Mouse (Mus musculus): ENCODE data around the gene Hoxd9. TPM values are rescaled to one million over a fixed set of nuclear protein-coding genes. Genes with fewer than 3 reads are reported as not detected.

The Hoxd9 gene
- polyA plus RNA-seq, 1 experiment from 2014 or later, result 24.1 TPM

GRCm38 (mm10) chr2:74702820-74703219 is 5.3 kb downstream of the Hoxd9 start:
- Histone ChIP-seq H3K4me3 (ENCODE audit: low read depth, low read length) (no peak overlapping the region), H3K4me1 (ENCODE audit: control insufficient read depth, insufficient read depth, low read length) (peaks cover 24% of the 10 kb centered on the region)

GRCm38 (mm10) chr2:74703317-74703716 is 5.8 kb downstream of the Hoxd9 start:
- H3K9ac ChIP-seq (ENCODE audit: low read length), result no peak overlapping the region
- H3K4me2 ChIP-seq (ENCODE audit: low read depth, severe bottlenecking), result peak overlapping the region; percentile 92; the same call in 1 of the 2 replicates
- H3K27ac ChIP-seq (replicated peaks; ENCODE audit: low read depth, low read length), result no peak overlapping the region
- H3K36me3 ChIP-seq (ENCODE audit: control insufficient read depth, insufficient read depth, low read length), result no peaks in the 10 kb centered on the region
- H3K9me3 ChIP-seq (ENCODE audit: control insufficient read depth, low read length), result no peaks in the 10 kb centered on the region
- peaks cover 27% of the 10 kb centered on the region for H3K4me1 ChIP-seq (ENCODE audit: control insufficient read depth, insufficient read depth, low read length)
- no peak for ATAC-seq (ENCODE audit: insufficient number of reproducible peaks, low FRiP score, low TSS enrichment, low read depth)
- DNase-seq (ENCODE audit: low spot score), result peak; percentile 49
- H3K4me3 ChIP-seq (ENCODE audit: low read depth, low read length), result no peak overlapping the region; the same call in 1 of the 2 replicates
- H3K27me3 ChIP-seq (ENCODE audit: control insufficient read depth, insufficient read depth, low read length), result no peaks in the 10 kb centered on the region
- WGBS, result 3% methylated on average over 10 of the region's 10 CpGs

More at GRCm38 (mm10) chr2:74702820-74703219, 5.3 kb downstream of the Hoxd9 start:
- H3K9me3 ChIP-seq (ENCODE audit: control insufficient read depth, low read length), result no peaks in the 10 kb centered on the region
- no peak overlapping the region for H3K9ac ChIP-seq (ENCODE audit: low read length)
- H3K27ac ChIP-seq (replicated peaks; ENCODE audit: low read depth, low read length), result no peak overlapping the region
- no peak overlapping the region for H3K4me2 ChIP-seq (ENCODE audit: low read depth, severe bottlenecking)
- 11% methylated on average over 6 of the region's 6 CpGs for WGBS
- ATAC-seq (ENCODE audit: insufficient number of reproducible peaks, low FRiP score, low TSS enrichment, low read depth) (no peak), DNase-seq (ENCODE audit: low spot score) (no peak)
- H3K27me3 ChIP-seq (ENCODE audit: control insufficient read depth, insufficient read depth, low read length), result no peaks in the 10 kb centered on the region
- no peaks in the 10 kb centered on the region for H3K36me3 ChIP-seq (ENCODE audit: control insufficient read depth, insufficient read depth, low read length)

GRCm38 (mm10) chr2:74703720-74704392 is 6.3 kb downstream of the Hoxd9 start:
- 1% methylated on average over 26 of the region's 26 CpGs for WGBS
- ATAC-seq (ENCODE audit: insufficient number of reproducible peaks, low FRiP score, low TSS enrichment, low read depth), result no peak
- H3K4me3 ChIP-seq (ENCODE audit: low read depth, low read length), result peak overlapping the region; percentile 55
- H3K9ac ChIP-seq (ENCODE audit: low read length), result peak overlapping the region; percentile 96
- peak; percentile 66 for DNase-seq (ENCODE audit: low spot score)
- H3K4me1 ChIP-seq (ENCODE audit: control insufficient read depth, insufficient read depth, low read length), result peaks cover 33% of the 10 kb centered on the region
- H3K27me3 ChIP-seq (ENCODE audit: control insufficient read depth, insufficient read depth, low read length), result no peaks in the 10 kb centered on the region
- peak overlapping the region; percentile 92 for H3K4me2 ChIP-seq (ENCODE audit: low read depth, severe bottlenecking)
- H3K36me3 ChIP-seq (ENCODE audit: control insufficient read depth, insufficient read depth, low read length), result no peaks in the 10 kb centered on the region
- peak overlapping the region; percentile 99 for H3K27ac ChIP-seq (replicated peaks; ENCODE audit: low read depth, low read length)
- H3K9me3 ChIP-seq (ENCODE audit: control insufficient read depth, low read length), result no peaks in the 10 kb centered on the region

GRCm38 (mm10) chr2:74704393-74704998 is 7.0 kb downstream of the Hoxd9 start, which contains the start of gene Hoxd8:
Gene Hoxd8 (plus strand): TSS chr2:74704615.
- DNase-seq (ENCODE audit: low spot score) (peak; percentile 88), ATAC-seq (ENCODE audit: insufficient number of reproducible peaks, low FRiP score, low TSS enrichment, low read depth) (0 out of 2 replicates have a peak, but pooled peaks have one; percentile 18)
- H3K36me3 ChIP-seq (ENCODE audit: control insufficient read depth, insufficient read depth, low read length), result no peaks in the 10 kb centered on the region
- peak within 1 kb of the TSS; percentile 55 for H3K4me3 ChIP-seq (ENCODE audit: low read depth, low read length)
- WGBS, result under 1% methylated on average over 40 of the region's 52 CpGs
- H3K27ac ChIP-seq (replicated peaks; ENCODE audit: low read depth, low read length), result peak within 1 kb of the TSS; percentile 99
- no peaks in the 10 kb centered on the region for H3K9me3 ChIP-seq (ENCODE audit: control insufficient read depth, low read length)
- no peaks in the 10 kb centered on the region for H3K27me3 ChIP-seq (ENCODE audit: control insufficient read depth, insufficient read depth, low read length)
- peaks cover 31% of the 10 kb centered on the region for H3K4me1 ChIP-seq (ENCODE audit: control insufficient read depth, insufficient read depth, low read length)
- peak within 1 kb of the TSS; percentile 96 for H3K9ac ChIP-seq (ENCODE audit: low read length)
- H3K4me2 ChIP-seq (ENCODE audit: low read depth, severe bottlenecking), result peak within 1 kb of the TSS; percentile 92

GRCm38 (mm10) chr2:74704999-74705466 is 7.5 kb downstream of the Hoxd9 start:
- DNase-seq (ENCODE audit: low spot score), result no peak
- WGBS, result 1% methylated on average over 45 of the region's 66 CpGs
- ATAC-seq (ENCODE audit: insufficient number of reproducible peaks, low FRiP score, low TSS enrichment, low read depth), result 0 out of 2 replicates have a peak, but pooled peaks have one; percentile 7
- peak overlapping the region; percentile 55 for H3K4me3 ChIP-seq (ENCODE audit: low read depth, low read length)
- peak overlapping the region; percentile 99 for H3K27ac ChIP-seq (replicated peaks; ENCODE audit: low read depth, low read length)
- peaks cover 30% of the 10 kb centered on the region for H3K4me1 ChIP-seq (ENCODE audit: control insufficient read depth, insufficient read depth, low read length)
- peak overlapping the region; percentile 96 for H3K9ac ChIP-seq (ENCODE audit: low read length)
- H3K9me3 ChIP-seq (ENCODE audit: control insufficient read depth, low read length), result no peaks in the 10 kb centered on the region
- H3K4me2 ChIP-seq (ENCODE audit: low read depth, severe bottlenecking), result peak overlapping the region; percentile 92
- H3K36me3 ChIP-seq (ENCODE audit: control insufficient read depth, insufficient read depth, low read length), result no peaks in the 10 kb centered on the region
- H3K27me3 ChIP-seq (ENCODE audit: control insufficient read depth, insufficient read depth, low read length), result no peaks in the 10 kb centered on the region

GRCm38 (mm10) chr2:74705467-74706089 is 8.1 kb downstream of the Hoxd9 start:
- DNase-seq (ENCODE audit: low spot score) (peak; percentile 83), ATAC-seq (ENCODE audit: insufficient number of reproducible peaks, low FRiP score, low TSS enrichment, low read depth) (0 out of 2 replicates have a peak, but pooled peaks have one; percentile 5)
- peak overlapping the region; percentile 96 for H3K9ac ChIP-seq (ENCODE audit: low read length)
- under 1% methylated on average over 74 of the region's 85 CpGs for WGBS
- H3K36me3 ChIP-seq (ENCODE audit: control insufficient read depth, insufficient read depth, low read length), result no peaks in the 10 kb centered on the region
- H3K4me2 ChIP-seq (ENCODE audit: low read depth, severe bottlenecking), result peak overlapping the region; percentile 92
- peak overlapping the region; percentile 55 for H3K4me3 ChIP-seq (ENCODE audit: low read depth, low read length)
- peaks cover 28% of the 10 kb centered on the region for H3K4me1 ChIP-seq (ENCODE audit: control insufficient read depth, insufficient read depth, low read length)
- H3K9me3 ChIP-seq (ENCODE audit: control insufficient read depth, low read length), result no peaks in the 10 kb centered on the region
- peak overlapping the region; percentile 99 for H3K27ac ChIP-seq (replicated peaks; ENCODE audit: low read depth, low read length)
- no peaks in the 10 kb centered on the region for H3K27me3 ChIP-seq (ENCODE audit: control insufficient read depth, insufficient read depth, low read length)

GRCm38 (mm10) chr2:74706393-74706960 is 8.9 kb downstream of the Hoxd9 start:
- no peaks in the 10 kb centered on the region for H3K27me3 ChIP-seq (ENCODE audit: control insufficient read depth, insufficient read depth, low read length)
- peak overlapping the region; percentile 96 for H3K9ac ChIP-seq (ENCODE audit: low read length)
- peak overlapping the region; percentile 18; the same call in 1 of the 2 replicates for H3K27ac ChIP-seq (replicated peaks; ENCODE audit: low read depth, low read length)
- H3K36me3 ChIP-seq (ENCODE audit: control insufficient read depth, insufficient read depth, low read length), result no peaks in the 10 kb centered on the region
- ATAC-seq (ENCODE audit: insufficient number of reproducible peaks, low FRiP score, low TSS enrichment, low read depth), result no peak
- peak overlapping the region; percentile 92 for H3K4me2 ChIP-seq (ENCODE audit: low read depth, severe bottlenecking)
- peak overlapping the region; percentile 55 for H3K4me3 ChIP-seq (ENCODE audit: low read depth, low read length)
- no peaks in the 10 kb centered on the region for H3K9me3 ChIP-seq (ENCODE audit: control insufficient read depth, low read length)
- DNase-seq (ENCODE audit: low spot score), result peak; percentile 50
- WGBS, result 1% methylated on average over 13 of the region's 13 CpGs
- H3K4me1 ChIP-seq (ENCODE audit: control insufficient read depth, insufficient read depth, low read length), result peaks cover 22% of the 10 kb centered on the region

GRCm38 (mm10) chr2:74707599-74707998 is 10.1 kb downstream of the Hoxd9 start:
- no peaks in the 10 kb centered on the region for H3K27me3 ChIP-seq (ENCODE audit: control insufficient read depth, insufficient read depth, low read length)
- H3K4me1 ChIP-seq (ENCODE audit: control insufficient read depth, insufficient read depth, low read length), result peaks cover 22% of the 10 kb centered on the region
- no peaks in the 10 kb centered on the region for H3K36me3 ChIP-seq (ENCODE audit: control insufficient read depth, insufficient read depth, low read length)
- no peak overlapping the region; the same call in 1 of the 2 replicates for H3K9ac ChIP-seq (ENCODE audit: low read length)
- ATAC-seq (ENCODE audit: insufficient number of reproducible peaks, low FRiP score, low TSS enrichment, low read depth), result no peak
- H3K4me3 ChIP-seq (ENCODE audit: low read depth, low read length), result peak overlapping the region; percentile 10
- peak overlapping the region; percentile 92; the same call in 1 of the 2 replicates for H3K4me2 ChIP-seq (ENCODE audit: low read depth, severe bottlenecking)
- WGBS, result 5% methylated on average over 7 of the region's 7 CpGs
- no peaks in the 10 kb centered on the region for H3K9me3 ChIP-seq (ENCODE audit: control insufficient read depth, low read length)
- DNase-seq (ENCODE audit: low spot score), result peak; percentile 47
- no peak overlapping the region for H3K27ac ChIP-seq (replicated peaks; ENCODE audit: low read depth, low read length)

Data from limb, embryonic 11.5 days (tissue).